In the genomic region with DNA sequence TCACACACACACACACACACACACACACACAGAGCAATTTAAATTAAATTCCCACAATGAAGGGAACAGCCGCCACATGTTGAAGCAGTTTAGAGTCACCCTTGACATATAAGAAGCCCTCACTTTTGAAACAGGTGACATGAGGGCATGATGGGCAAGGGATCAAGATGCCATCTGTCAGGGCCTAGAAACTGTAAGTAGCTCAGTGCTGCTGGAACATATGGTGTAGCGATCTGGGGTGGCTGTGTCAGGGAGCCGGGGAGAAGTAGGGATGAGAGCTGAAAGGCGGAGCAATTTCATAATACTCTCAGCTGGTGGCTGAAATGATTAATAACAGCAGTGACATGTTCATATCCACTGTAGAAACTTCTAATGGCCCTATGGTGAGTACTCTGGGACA, we compare ENCODE assay signal across 19 mouse cellular contexts. TPM values are rescaled to one million over a fixed set of nuclear protein-coding genes. Genes with fewer than 3 reads are reported as not detected.
A peak's percentile ranks its signal among the peaks of the same experiment; 100 is the strongest.
DNase-seq lines count a peak whose midpoint lies in the region; ATAC-seq and TF ChIP-seq lines count a peak whose summit lies in the region.
"Had no signal": no experiment of that assay in that cellular context is flagged by ENCODE, and none has a peak within 500 bp of the region (broad histone marks: within the 10 kb centered on the region; RNA-seq: fewer than 3 reads in every experiment).

No protein-coding gene starts in this region.

- no peak overlapping the region for H3K9ac ChIP-seq in midbrain, postnatal 0 days (replicated peaks; ENCODE audit: low read length, poor library complexity, severe bottlenecking)
- H3K9ac ChIP-seq in midbrain, embryonic 14.5 days (replicated peaks; ENCODE audit: low read length), result no peak overlapping the region
- H3K9ac ChIP-seq: embryonic facial prominence, embryonic 13.5 days; liver, embryonic 13.5 days; lung, embryonic 15.5 days; midbrain, embryonic 12.5 days had no signal

- H3K4me1 ChIP-seq in midbrain, postnatal 0 days (ENCODE audit: insufficient read depth, low read length), result no peaks in the 10 kb centered on the region
- H3K4me1 ChIP-seq in midbrain, embryonic 14.5 days (ENCODE audit: control insufficient read depth, insufficient read depth, low read length), result no peaks in the 10 kb centered on the region
- H3K4me1 ChIP-seq: liver, embryonic 13.5 days; midbrain, embryonic 12.5 days had no signal

- no peak for TF ChIP-seq CTCF in gastrocnemius, adult 2 months (IDR thresholded peaks at IDR 0.05)
- no peak for TF ChIP-seq CTCF in midbrain, postnatal 0 days (IDR thresholded peaks at IDR 0.05)

- peak; percentile 35 for DNase-seq in gastrocnemius, adult 2 months
- DNase-seq in gastrocnemius, postnatal 36 days, result no peak
- peak; percentile 72 for DNase-seq in midbrain, postnatal 0 days (ENCODE audit: low spot score)
- no peak for DNase-seq in midbrain, embryonic 14.5 days
- peak; percentile 71 to 76 for DNase-seq in cerebellum, postnatal 36 days
- DNase-seq in embryo, embryonic 10 days (ENCODE audit: low spot score), result no peak
- no peak for DNase-seq in ovary, adult 18-20 months (ENCODE audit: low spot score)
- no peak for DNase-seq in liver
- DNase-seq: gastrocnemius, postnatal 10 days; layer of hippocampus, postnatal 36 days; liver, embryonic 13.5 days; right cerebral cortex, postnatal 25 days had no signal

- intact Hi-C loops in gastrocnemius, adult 2 months (cut with DNase I), result no loop called here
- intact Hi-C loops in gastrocnemius, postnatal 36 days (cut with DNase I), result no loop called here

- no peaks in the 10 kb centered on the region for H3K9me3 ChIP-seq in midbrain, postnatal 0 days (ENCODE audit: low read length)
- H3K9me3 ChIP-seq in midbrain, embryonic 14.5 days (ENCODE audit: control insufficient read depth, low read length), result no peaks in the 10 kb centered on the region
- H3K9me3 ChIP-seq: embryonic facial prominence, embryonic 13.5 days; forebrain, embryonic 10.5 days; liver, embryonic 13.5 days; lung, embryonic 15.5 days; midbrain, embryonic 12.5 days had no signal

- no peak overlapping the region for H3K4me3 ChIP-seq in gastrocnemius, adult 2 months
- no peak overlapping the region for H3K4me3 ChIP-seq in midbrain, postnatal 0 days (ENCODE audit: low read depth, low read length)
- no peak overlapping the region for H3K4me3 ChIP-seq in midbrain, embryonic 14.5 days (replicated peaks; ENCODE audit: low read depth, low read length)
- H3K4me3 ChIP-seq: embryonic facial prominence, embryonic 13.5 days; forebrain, embryonic 10.5 days; liver, embryonic 13.5 days; lung, embryonic 15.5 days; midbrain, embryonic 12.5 days had no signal

- no peak overlapping the region for H3K4me2 ChIP-seq in midbrain, postnatal 0 days (ENCODE audit: low read depth, low read length, poor library complexity, severe bottlenecking)
- H3K4me2 ChIP-seq in midbrain, embryonic 14.5 days (ENCODE audit: low read length), result no peak overlapping the region
- H3K4me2 ChIP-seq: embryonic facial prominence, embryonic 13.5 days; liver, embryonic 13.5 days; lung, embryonic 15.5 days; midbrain, embryonic 12.5 days had no signal

- H3K36me3 ChIP-seq in midbrain, postnatal 0 days (ENCODE audit: insufficient read depth, low read length), result no peaks in the 10 kb centered on the region
- H3K36me3 ChIP-seq in midbrain, embryonic 14.5 days (ENCODE audit: control insufficient read depth, insufficient read depth, low read length), result no peaks in the 10 kb centered on the region
- H3K36me3 ChIP-seq: embryonic facial prominence, embryonic 13.5 days; forebrain, embryonic 10.5 days; liver, embryonic 13.5 days; lung, embryonic 15.5 days; midbrain, embryonic 12.5 days had no signal

- ATAC-seq in midbrain, postnatal 0 days (ENCODE audit: low FRiP score), result no peak
- ATAC-seq in midbrain, embryonic 14.5 days (ENCODE audit: low FRiP score, low TSS enrichment), result no peak

- 68% methylated on average over 4 of the region's 4 CpGs for WGBS in midbrain, postnatal 0 days
- WGBS in midbrain, embryonic 14.5 days, result 69% methylated on average over 4 of the region's 4 CpGs

- H3K27ac ChIP-seq in gastrocnemius, adult 2 months, result no peak overlapping the region
- H3K27ac ChIP-seq in midbrain, postnatal 0 days (ENCODE audit: low read depth, low read length), result no peak overlapping the region
- H3K27ac ChIP-seq in midbrain, embryonic 14.5 days (replicated peaks; ENCODE audit: low read depth, low read length), result no peak overlapping the region
- H3K27ac ChIP-seq: embryonic facial prominence, embryonic 13.5 days; forebrain, embryonic 10.5 days; liver, embryonic 13.5 days; lung, embryonic 15.5 days; macrophage; midbrain, embryonic 12.5 days had no signal

- no peaks in the 10 kb centered on the region for H3K27me3 ChIP-seq in midbrain, postnatal 0 days (ENCODE audit: insufficient read depth, low read length)
- H3K27me3 ChIP-seq in midbrain, embryonic 14.5 days (ENCODE audit: control insufficient read depth, insufficient read depth, low read length), result no peaks in the 10 kb centered on the region
- H3K27me3 ChIP-seq: liver, embryonic 13.5 days; lung, embryonic 15.5 days; midbrain, embryonic 12.5 days had no signal

RNA-seq across cellular contexts. Expression of a gene that starts 15.5 kb away (rescaled TPM):
- 10 to 100 TPM; 63.0 to 63.8 TPM for total RNA-seq in gastrocnemius, adult 2 months (2021)
- total RNA-seq in gastrocnemius, postnatal 36 days (2021), result 10 to 100 TPM; 51.3 to 61.6 TPM
- 13.4 and 20.3 TPM in 2 replicates for total RNA-seq in midbrain, postnatal 0 days (2014; rRNA removed)
- polyA plus RNA-seq in midbrain, postnatal 0 days (2015; fragmentation: Nextera tagmentation; extraction: Ambion mirVana), result 6.7 and 7.0 TPM in 2 replicates
- 2.5 and 2.8 TPM in 2 replicates for polyA plus RNA-seq in midbrain, embryonic 14.5 days (2014; fragmentation: Nextera tagmentation; extraction: Ambion mirVana)
- total RNA-seq: common myeloid progenitor, adult 5-6 weeks; MEL had no signal
- polyA plus RNA-seq: macrophage had no signal

Comparison
In these comparisons a context has a peak if more than half of its experiments do, and no peak if none do; other contexts are left out.
1. DNase-seq: peak in gastrocnemius, adult 2 months (single experiment), midbrain, postnatal 0 days (single experiment) and cerebellum, postnatal 36 days (2 of 2); none in gastrocnemius, postnatal 36 days (0 of 2), midbrain, embryonic 14.5 days (single experiment), embryo, embryonic 10 days (single experiment), ovary, adult 18-20 months (single experiment) and liver (single experiment).